Mouse (Mus musculus): ENCODE measurements around the gene 4930539E08Rik. TPM values are rescaled to one million over a fixed set of nuclear protein-coding genes. Genes with fewer than 3 reads are reported as not detected.

Gene 4930539E08Rik
- polyA plus RNA-seq, 1 experiment from 2014 or later, result 0.31 TPM

DNA sequence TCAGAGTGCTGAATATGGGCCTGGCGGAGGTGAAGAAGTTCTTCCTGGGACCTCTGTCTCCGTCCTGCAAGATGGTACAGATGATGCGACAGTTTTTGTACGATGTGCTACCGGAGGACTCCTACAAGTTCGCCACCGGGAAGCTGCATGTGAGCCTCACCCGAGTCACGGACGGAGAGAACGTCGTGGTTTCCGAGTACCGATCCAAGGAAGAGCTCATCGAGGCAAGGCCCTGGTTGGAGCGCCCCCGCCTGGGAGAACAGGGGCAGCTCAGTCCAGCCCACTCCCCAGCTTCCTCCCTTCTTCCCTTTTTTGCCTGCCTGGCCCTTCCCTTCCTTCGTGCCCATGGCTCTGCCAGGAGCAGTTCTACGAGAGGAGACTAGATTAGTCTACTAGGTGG lies 38.3 kb downstream of the 4930539E08Rik start:
- H3K4me1 ChIP-seq (replicated peaks), result peaks cover 14% of the 10 kb centered on the region
- peaks cover 26% of the 10 kb centered on the region for H3K27me3 ChIP-seq (ENCODE audit: insufficient read depth, poor library complexity, severe bottlenecking)
- no peaks in the 10 kb centered on the region for H3K9me3 ChIP-seq
- peak overlapping the region; percentile 14; the same call in 1 of the 2 replicates for H3K4me3 ChIP-seq
- peak; percentile 48 for DNase-seq (ENCODE audit: low spot score)
- WGBS, result 16% methylated on average over 19 of the region's 19 CpGs
- H3K36me3 ChIP-seq, result no peaks in the 10 kb centered on the region
- H3K27ac ChIP-seq, result peak overlapping the region; percentile 6; the same call in 1 of the 2 replicates

DNA sequence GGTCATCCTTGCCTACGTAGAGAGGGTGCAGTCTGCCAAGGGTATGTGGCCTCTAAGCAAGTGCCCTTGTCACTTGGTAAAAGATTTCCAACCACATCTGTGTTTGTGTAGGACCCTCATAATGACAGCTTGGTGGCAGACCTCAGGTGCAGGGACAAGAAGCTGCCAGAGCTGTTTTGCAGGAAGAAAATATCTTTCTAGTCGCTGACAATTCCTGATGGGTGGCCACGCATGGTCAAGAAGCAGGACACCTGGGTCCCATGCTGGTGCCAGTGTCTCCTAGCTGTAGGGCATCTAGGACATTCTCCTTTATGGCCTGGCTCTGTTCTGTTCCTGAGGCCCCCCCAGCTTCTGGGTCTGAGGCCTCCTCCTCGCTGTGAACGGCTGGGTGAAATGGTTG lies 38.8 kb downstream of the 4930539E08Rik start:
- H3K4me1 ChIP-seq (replicated peaks), result peaks cover 14% of the 10 kb centered on the region
- peak overlapping the region; percentile 14; the same call in 1 of the 2 replicates for H3K4me3 ChIP-seq
- WGBS, result 71% methylated on average over 5 of the region's 5 CpGs
- H3K27me3 ChIP-seq (ENCODE audit: insufficient read depth, poor library complexity, severe bottlenecking), result peaks cover 21% of the 10 kb centered on the region
- DNase-seq (ENCODE audit: low spot score), result no peak
- no peaks in the 10 kb centered on the region for H3K36me3 ChIP-seq
- H3K27ac ChIP-seq, result peak overlapping the region; percentile 6; the same call in 1 of the 2 replicates
- H3K9me3 ChIP-seq, result no peaks in the 10 kb centered on the region

DNA sequence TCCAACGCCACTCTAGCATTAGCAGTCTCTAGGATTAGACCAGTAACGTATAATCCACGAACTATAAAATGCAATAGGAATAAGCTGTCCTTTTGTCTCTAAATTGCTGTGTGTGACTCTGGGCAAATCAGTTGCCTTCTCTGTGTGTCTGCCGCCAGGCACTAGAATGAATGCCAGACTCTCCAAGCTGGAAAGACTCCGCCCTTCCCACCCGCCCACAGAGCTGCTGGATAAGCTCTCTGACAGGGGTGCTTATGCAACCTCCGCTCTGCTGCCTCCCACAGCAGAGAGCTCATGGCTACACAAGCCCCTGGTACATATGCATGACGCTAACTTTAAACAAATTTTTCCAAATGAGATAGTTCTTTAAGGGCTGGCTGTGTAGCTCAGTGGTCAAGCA lies 39.8 kb downstream of the 4930539E08Rik start:
- H3K9me3 ChIP-seq, result no peaks in the 10 kb centered on the region
- H3K4me3 ChIP-seq, result no peak overlapping the region
- peaks cover 11% of the 10 kb centered on the region; the same call in 1 of the 2 replicates for H3K27me3 ChIP-seq (ENCODE audit: insufficient read depth, poor library complexity, severe bottlenecking)
- peaks cover 13% of the 10 kb centered on the region for H3K4me1 ChIP-seq (replicated peaks)
- DNase-seq (ENCODE audit: low spot score), result no peak
- H3K27ac ChIP-seq, result no peak overlapping the region
- no peaks in the 10 kb centered on the region for H3K36me3 ChIP-seq
- 52% methylated on average over 8 of the region's 8 CpGs for WGBS

DNA sequence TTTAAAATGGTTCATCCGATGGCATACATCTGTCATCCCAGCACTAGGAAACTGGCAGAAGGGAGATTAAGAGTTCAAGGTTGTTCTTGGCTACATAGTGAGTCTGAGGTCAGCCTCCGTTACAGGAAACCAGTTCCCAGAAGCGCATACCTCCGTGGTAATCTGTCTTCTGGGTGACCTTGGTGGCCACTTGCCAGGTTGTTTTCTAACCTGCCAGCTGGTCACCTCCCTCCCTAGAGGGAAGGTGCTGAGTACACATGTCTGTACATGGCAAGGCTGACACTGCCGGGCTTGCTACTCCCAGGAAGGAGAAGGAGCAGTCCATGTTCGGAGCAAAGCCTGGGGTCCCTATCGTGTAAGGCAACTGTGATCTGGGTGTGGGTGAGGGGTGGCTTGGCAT lies 40.3 kb downstream of the 4930539E08Rik start:
- no peak for DNase-seq (ENCODE audit: low spot score)
- Histone ChIP-seq H3K4me3 (no peak overlapping the region), H3K27ac (no peak overlapping the region), H3K9me3 (no peaks in the 10 kb centered on the region), H3K36me3 (no peaks in the 10 kb centered on the region), H3K4me1 (replicated peaks) (peaks cover 11% of the 10 kb centered on the region), H3K27me3 (ENCODE audit: insufficient read depth, poor library complexity, severe bottlenecking) (peaks cover 6% of the 10 kb centered on the region; the same call in 1 of the 2 replicates)
- 79% methylated on average over 7 of the region's 7 CpGs for WGBS

DNA sequence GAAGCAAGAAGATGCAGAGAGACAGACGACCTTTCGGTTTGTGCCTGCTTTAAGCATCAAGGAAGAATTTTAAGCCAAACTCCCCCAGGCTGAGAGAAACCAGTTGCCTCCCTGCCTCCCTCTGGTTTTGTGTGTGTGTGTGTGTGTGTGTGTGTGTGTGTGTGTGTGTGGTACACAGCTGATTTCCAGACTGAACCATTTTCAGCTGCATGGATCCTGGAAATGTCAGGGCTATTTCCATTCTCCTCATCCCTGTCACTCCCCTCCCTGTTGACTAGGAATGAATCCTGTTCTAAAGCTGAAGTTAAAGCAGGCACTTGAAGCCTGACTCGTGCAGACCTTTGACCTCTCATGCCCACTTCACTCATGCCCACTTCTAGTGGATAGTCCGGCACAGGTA lies 40.9 kb downstream of the 4930539E08Rik start:
- H3K4me1 ChIP-seq (replicated peaks), result peaks cover 14% of the 10 kb centered on the region
- no peak for DNase-seq (ENCODE audit: low spot score)
- H3K27me3 ChIP-seq (ENCODE audit: insufficient read depth, poor library complexity, severe bottlenecking), result peaks cover 6% of the 10 kb centered on the region; the same call in 1 of the 2 replicates
- no peaks in the 10 kb centered on the region for H3K36me3 ChIP-seq
- H3K4me3 ChIP-seq, result no peak overlapping the region
- H3K27ac ChIP-seq, result no peak overlapping the region
- no peaks in the 10 kb centered on the region for H3K9me3 ChIP-seq
- whole genome bisulfite sequencing, result 83% methylated on average over 4 of the region's 4 CpGs

DNA sequence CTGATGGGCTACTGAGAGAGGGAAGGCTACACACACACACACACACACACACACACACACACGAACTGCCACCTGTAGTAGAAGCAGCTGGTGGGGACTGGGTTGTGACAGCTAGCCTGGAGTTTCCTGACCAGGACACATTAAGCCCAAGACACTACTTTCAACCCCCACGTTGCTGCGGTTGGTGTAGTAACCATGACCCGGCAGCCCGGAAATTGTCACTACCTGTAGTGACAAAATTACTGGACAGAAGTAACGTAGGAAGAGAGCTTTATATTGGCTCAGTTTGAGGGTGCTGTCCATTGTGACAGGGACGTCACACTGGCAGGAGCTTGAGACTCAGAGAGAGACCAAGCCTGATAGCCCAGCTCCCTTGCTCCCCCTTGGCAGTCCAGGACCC lies 42.8 kb downstream of the 4930539E08Rik start:
- Histone ChIP-seq H3K27me3 (ENCODE audit: insufficient read depth, poor library complexity, severe bottlenecking) (peaks cover 6% of the 10 kb centered on the region; the same call in 1 of the 2 replicates), H3K36me3 (no peaks in the 10 kb centered on the region), H3K4me1 (replicated peaks) (peaks cover 14% of the 10 kb centered on the region), H3K9me3 (no peaks in the 10 kb centered on the region), H3K27ac (no peak overlapping the region), H3K4me3 (no peak overlapping the region)
- DNase-seq (ENCODE audit: low spot score), result no peak
- WGBS, result 84% methylated on average over 7 of the region's 7 CpGs

DNA sequence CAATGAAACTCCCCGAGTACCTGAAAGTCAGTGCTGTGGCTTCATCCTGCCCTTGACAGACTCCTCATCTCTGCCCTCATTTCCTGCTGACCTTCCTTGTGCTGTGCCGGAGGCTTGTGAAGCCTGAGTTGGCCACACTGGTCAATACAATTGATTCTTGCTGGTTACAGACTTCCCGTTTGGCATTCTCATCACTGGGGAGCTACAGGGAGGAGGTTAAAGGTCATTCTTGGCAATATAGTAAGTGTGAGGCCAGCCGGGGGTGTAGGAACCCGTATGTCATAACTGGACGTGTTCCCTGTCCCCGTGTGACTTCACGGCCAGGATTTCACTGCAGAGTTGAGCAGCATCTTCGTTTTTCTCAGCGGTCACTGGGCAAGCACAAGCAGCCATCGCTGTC lies 43.3 kb downstream of the 4930539E08Rik start:
- 76% methylated on average over 11 of the region's 11 CpGs for WGBS
- Histone ChIP-seq H3K4me3 (no peak overlapping the region), H3K27ac (no peak overlapping the region), H3K4me1 (replicated peaks) (peaks cover 10% of the 10 kb centered on the region), H3K36me3 (no peaks in the 10 kb centered on the region), H3K27me3 (ENCODE audit: insufficient read depth, poor library complexity, severe bottlenecking) (peaks cover 6% of the 10 kb centered on the region; the same call in 1 of the 2 replicates), H3K9me3 (no peaks in the 10 kb centered on the region)
- DNase-seq (ENCODE audit: low spot score), result no peak

DNA sequence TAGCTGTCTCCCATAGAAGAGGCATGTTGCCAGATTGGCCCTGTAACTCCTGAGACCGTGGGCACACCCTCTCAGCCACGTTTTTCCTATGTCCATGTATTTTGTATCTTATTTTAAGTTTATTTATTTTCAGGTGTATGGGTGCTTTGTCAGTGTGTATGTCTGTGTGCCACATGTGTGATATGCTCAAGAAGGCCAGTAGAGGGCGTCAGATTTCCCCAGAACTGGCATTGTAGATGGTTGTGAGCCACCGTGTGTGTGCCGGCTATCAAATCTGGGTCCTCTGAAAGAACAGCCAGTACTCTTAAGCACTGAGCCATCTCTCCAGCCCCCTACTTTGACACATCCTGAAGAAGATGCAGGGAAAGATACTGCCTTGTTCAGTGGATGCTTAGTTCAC lies 44.7 kb downstream of the 4930539E08Rik start:
- WGBS, result 73% methylated on average over 5 of the region's 5 CpGs
- no peaks in the 10 kb centered on the region for H3K27me3 ChIP-seq (ENCODE audit: insufficient read depth, poor library complexity, severe bottlenecking)
- no peak for DNase-seq (ENCODE audit: low spot score)
- peaks cover 5% of the 10 kb centered on the region for H3K4me1 ChIP-seq (replicated peaks)
- no peaks in the 10 kb centered on the region for H3K36me3 ChIP-seq
- no peak overlapping the region for H3K4me3 ChIP-seq
- no peak overlapping the region for H3K27ac ChIP-seq
- H3K9me3 ChIP-seq, result no peaks in the 10 kb centered on the region

DNA sequence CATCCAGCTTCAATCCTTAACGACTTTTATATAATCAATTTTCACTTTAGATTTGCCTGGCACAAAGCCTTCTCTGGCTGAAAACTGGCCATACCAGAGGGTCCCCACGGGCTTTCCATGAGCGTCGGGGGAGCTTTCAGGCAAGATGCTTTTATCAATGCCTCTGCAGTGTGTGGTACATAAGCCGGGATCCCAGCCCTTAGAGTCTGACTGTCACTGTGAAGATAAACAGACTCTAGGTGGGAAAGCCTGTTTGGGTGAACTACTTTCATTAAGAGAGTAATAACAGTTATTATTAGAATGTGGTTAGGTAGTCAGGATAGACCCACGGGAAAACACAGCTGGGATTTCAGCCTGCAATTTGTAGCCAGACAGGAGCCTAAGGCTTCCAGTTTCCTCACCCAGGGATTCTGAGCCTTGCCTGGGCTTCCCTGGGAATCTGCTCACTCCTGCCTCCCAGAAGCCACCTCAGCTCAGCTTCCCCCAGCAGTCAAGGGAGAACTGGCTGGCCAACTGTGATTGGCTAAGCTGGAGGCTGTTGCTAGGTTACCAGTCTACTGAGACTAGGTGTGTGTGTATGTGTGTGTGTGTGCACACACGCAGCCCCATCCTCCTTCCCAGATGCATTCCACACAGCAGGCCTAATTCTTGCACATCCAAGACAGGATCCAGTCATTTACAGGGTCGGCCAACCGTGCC lies 45.6 kb downstream of the 4930539E08Rik start:
- Histone ChIP-seq H3K27ac (peak overlapping the region; percentile 23; the same call in 1 of the 2 replicates), H3K9me3 (no peaks in the 10 kb centered on the region), H3K27me3 (ENCODE audit: insufficient read depth, poor library complexity, severe bottlenecking) (no peaks in the 10 kb centered on the region), H3K4me1 (replicated peaks) (peaks cover 5% of the 10 kb centered on the region), H3K36me3 (no peaks in the 10 kb centered on the region), H3K4me3 (no peak overlapping the region)
- 74% methylated on average over 9 of the region's 9 CpGs for WGBS
- DNase-seq (ENCODE audit: low spot score), result peak; percentile 16

DNA sequence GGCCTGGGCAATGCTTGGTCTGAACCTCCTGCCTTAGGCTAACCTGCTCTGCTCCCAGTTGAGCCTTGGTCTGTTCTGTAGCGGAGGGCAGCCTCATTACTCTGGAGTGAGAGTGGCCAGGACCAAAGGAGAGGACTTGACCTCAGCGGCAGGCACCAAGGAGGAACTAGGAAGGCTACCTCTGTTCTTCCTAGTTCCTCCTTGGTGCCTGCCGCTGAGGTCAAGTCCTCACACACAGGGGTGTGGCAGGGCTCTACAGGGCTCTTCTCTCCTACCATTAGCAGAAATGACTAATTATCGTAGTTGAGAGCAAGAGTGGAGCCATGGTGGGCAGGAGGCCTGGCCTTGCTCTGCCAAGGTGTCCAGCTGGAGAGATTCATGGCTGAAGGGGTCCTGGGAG lies 47.7 kb downstream of the 4930539E08Rik start:
- Histone ChIP-seq H3K36me3 (no peaks in the 10 kb centered on the region), H3K27me3 (ENCODE audit: insufficient read depth, poor library complexity, severe bottlenecking) (no peaks in the 10 kb centered on the region), H3K4me3 (no peak overlapping the region), H3K9me3 (no peaks in the 10 kb centered on the region), H3K27ac (no peak overlapping the region), H3K4me1 (replicated peaks) (peaks cover 5% of the 10 kb centered on the region)
- DNase-seq (ENCODE audit: low spot score), result no peak
- 88% methylated on average over 4 of the region's 4 CpGs for WGBS

DNA sequence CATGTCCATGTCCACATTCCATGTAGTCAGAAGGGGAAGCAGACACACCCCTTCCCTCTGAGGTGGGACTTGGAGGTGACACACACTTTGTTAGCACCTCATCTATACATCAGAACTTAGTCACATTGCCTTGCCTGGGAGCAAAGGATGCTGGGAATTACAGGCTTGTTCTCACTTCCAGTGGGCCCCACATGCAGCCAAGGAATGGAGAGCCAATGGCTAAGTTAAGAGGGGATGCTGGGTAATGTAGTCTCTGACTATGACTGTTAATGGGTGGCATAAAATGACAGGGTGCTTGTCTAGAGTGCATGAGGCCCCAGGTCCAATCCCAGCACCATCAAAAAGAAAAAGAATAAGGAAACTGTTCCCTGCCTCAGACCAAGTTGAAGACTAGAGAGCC lies 48.2 kb downstream of the 4930539E08Rik start:
- no peaks in the 10 kb centered on the region for H3K9me3 ChIP-seq
- H3K4me3 ChIP-seq, result no peak overlapping the region
- peaks cover 5% of the 10 kb centered on the region for H3K4me1 ChIP-seq (replicated peaks)

DNA sequence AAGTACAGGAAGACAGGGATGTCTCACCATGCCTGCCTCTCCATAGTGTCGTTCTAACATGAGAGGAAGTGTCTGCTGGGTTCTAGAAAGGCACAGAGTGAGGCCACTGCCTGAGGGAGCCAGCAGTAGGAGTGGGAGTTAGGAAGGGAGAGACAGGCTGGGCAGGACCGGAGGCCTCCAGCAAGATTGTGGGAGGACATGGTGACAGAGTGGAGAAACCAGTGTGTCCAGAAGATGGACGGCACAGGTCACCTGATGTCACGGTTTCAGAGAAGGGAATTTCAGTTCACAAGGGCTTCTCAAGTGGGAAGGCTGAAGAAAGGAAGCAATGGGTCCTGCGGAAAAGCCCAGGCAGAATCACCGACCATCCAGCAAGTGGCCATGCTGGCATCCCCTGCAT lies 50.7 kb downstream of the 4930539E08Rik start:
- Histone ChIP-seq H3K4me3 (no peak overlapping the region), H3K36me3 (no peaks in the 10 kb centered on the region), H3K9me3 (no peaks in the 10 kb centered on the region), H3K4me1 (replicated peaks) (no peaks in the 10 kb centered on the region), H3K27ac (no peak overlapping the region), H3K27me3 (ENCODE audit: insufficient read depth, poor library complexity, severe bottlenecking) (no peaks in the 10 kb centered on the region)
- 81% methylated on average over 6 of the region's 6 CpGs for WGBS
- no peak for DNase-seq (ENCODE audit: low spot score)

More for the DNA sequence above, 48.2 kb downstream of the 4930539E08Rik start:
- Histone ChIP-seq H3K27ac (no peak overlapping the region), H3K36me3 (no peaks in the 10 kb centered on the region), H3K27me3 (ENCODE audit: insufficient read depth, poor library complexity, severe bottlenecking) (no peaks in the 10 kb centered on the region)
- no peak for DNase-seq (ENCODE audit: low spot score)

DNA sequence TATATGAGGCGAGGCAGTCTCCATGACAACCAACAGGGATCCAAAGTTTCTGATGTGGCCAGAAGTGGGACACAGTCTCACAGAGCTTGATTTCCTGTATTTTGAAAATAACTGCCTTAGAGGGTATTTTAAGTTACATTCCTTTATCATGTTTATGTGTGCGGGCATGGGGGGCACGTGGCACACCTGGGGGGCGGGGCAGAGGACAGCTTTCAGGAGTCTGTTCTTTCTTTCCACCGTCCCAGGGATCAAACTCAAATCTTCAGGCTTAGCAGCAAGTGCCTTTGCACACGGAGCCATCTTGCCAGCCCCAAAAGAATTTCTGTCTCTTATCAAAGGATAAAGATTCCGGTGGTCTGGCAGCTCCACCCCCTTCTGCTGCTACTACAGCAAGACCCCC lies 51.2 kb downstream of the 4930539E08Rik start:
- H3K27ac ChIP-seq, result no peak overlapping the region
- no peak for DNase-seq (ENCODE audit: low spot score)
- no peak overlapping the region for H3K4me3 ChIP-seq
- H3K27me3 ChIP-seq (ENCODE audit: insufficient read depth, poor library complexity, severe bottlenecking), result peaks cover 1% of the 10 kb centered on the region; the same call in 1 of the 2 replicates
- H3K36me3 ChIP-seq, result no peaks in the 10 kb centered on the region
- WGBS, result 81% methylated on average over 7 of the region's 7 CpGs
- H3K9me3 ChIP-seq, result no peaks in the 10 kb centered on the region
- no peaks in the 10 kb centered on the region for H3K4me1 ChIP-seq (replicated peaks)

All from hindbrain, embryonic 10.5 days (tissue).